Mouse (Mus musculus): ENCODE measurements at regions not wholly inside any gene's neighbourhood (a gene's known extent, or its start where the extent isn't known, plus 50 kb on each side); places are given as distances from the start of the nearest gene placed in this dataset.

GRCm38 (mm10) chr2:67332211-67332610 lies 81.3 kb upstream of the Gm21830 start:
- peak; percentile 13 for DNase-seq

- no peak for DNase-seq
Observed at GRCm38 (mm10) chr2:67344711-67345110, 68.8 kb upstream of the Gm21830 start.
